Mouse (Mus musculus): ENCODE results near the gene Upp2. TPM values are rescaled to one million over a fixed set of nuclear protein-coding genes. Genes with fewer than 3 reads are reported as not detected.

Gene Upp2
- polyA plus RNA-seq, 1 experiment from 2014 or later = 9.0 TPM

DNA sequence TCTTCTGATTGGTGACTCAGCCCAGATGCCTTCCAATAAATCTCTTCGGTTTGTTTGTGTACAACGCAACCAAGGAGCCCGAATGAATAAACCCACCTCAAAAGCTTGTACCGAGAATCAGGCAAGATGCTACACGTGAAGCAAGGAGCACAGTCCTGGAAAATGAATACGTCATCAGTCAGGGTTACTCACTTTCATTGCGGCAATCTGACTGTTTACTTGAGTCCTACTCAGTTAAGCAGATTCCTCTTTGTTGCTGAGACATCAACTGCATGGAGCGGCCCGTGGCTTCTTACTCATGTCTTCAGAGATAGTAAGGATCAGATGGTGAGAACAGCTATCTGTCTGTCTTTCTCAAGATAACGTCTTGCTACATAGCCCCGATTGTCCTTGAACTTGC lies 66.7 kb downstream of the Upp2 start:
- Histone ChIP-seq H3K9ac (ENCODE audit: low read length) (no peak overlapping the region), H3K4me1 (replicated peaks; ENCODE audit: control insufficient read depth, insufficient read depth, low read length) (no peaks in the 10 kb centered on the region), H3K4me3 (ENCODE audit: low read depth, low read length) (no peak overlapping the region), H3K27ac (ENCODE audit: low read depth) (no peak overlapping the region), H3K4me2 (ENCODE audit: low read length) (no peak overlapping the region), H3K9me3 (ENCODE audit: control insufficient read depth, low read length) (no peaks in the 10 kb centered on the region), H3K27me3 (replicated peaks; ENCODE audit: control insufficient read depth, insufficient read depth, low read length) (no peaks in the 10 kb centered on the region), H3K36me3 (ENCODE audit: control insufficient read depth, insufficient read depth, low read length) (no peaks in the 10 kb centered on the region)
- WGBS = 86% methylated on average over 11 of the region's 11 CpGs
- no peak for DNase-seq (ENCODE audit: low spot score)
- no peak for ATAC-seq (replicated peaks; ENCODE audit: low FRiP score, low TSS enrichment, low read depth)

- Histone ChIP-seq H3K27me3 (replicated peaks; ENCODE audit: control insufficient read depth, insufficient read depth, low read length) (no peaks in the 10 kb centered on the region), H3K4me1 (replicated peaks; ENCODE audit: control insufficient read depth, insufficient read depth, low read length) (no peaks in the 10 kb centered on the region), H3K36me3 (ENCODE audit: control insufficient read depth, insufficient read depth, low read length) (no peaks in the 10 kb centered on the region), H3K9me3 (ENCODE audit: control insufficient read depth, low read length) (no peaks in the 10 kb centered on the region), H3K9ac (ENCODE audit: low read length) (no peak overlapping the region), H3K4me2 (ENCODE audit: low read length) (no peak overlapping the region), H3K4me3 (ENCODE audit: low read depth, low read length) (no peak overlapping the region), H3K27ac (ENCODE audit: low read depth) (no peak overlapping the region)
- ATAC-seq (replicated peaks; ENCODE audit: low FRiP score, low TSS enrichment, low read depth) (no peak), DNase-seq (ENCODE audit: low spot score) (no peak)
- WGBS = 68% methylated on average over 19 of the region's 19 CpGs
These were observed 74.9 kb downstream of the Upp2 start for GRCm38 (mm10) chr2:58641761-58642555.

GRCm38 (mm10) chr2:58645667-58646066 lies 78.6 kb downstream of the Upp2 start:
- Histone ChIP-seq H3K9me3 (ENCODE audit: control insufficient read depth, low read length) (no peaks in the 10 kb centered on the region), H3K4me3 (ENCODE audit: low read depth, low read length) (no peak overlapping the region), H3K27ac (ENCODE audit: low read depth) (no peak overlapping the region), H3K36me3 (ENCODE audit: control insufficient read depth, insufficient read depth, low read length) (no peaks in the 10 kb centered on the region), H3K27me3 (replicated peaks; ENCODE audit: control insufficient read depth, insufficient read depth, low read length) (no peaks in the 10 kb centered on the region), H3K9ac (ENCODE audit: low read length) (no peak overlapping the region), H3K4me2 (ENCODE audit: low read length) (no peak overlapping the region), H3K4me1 (replicated peaks; ENCODE audit: control insufficient read depth, insufficient read depth, low read length) (no peaks in the 10 kb centered on the region)
- WGBS = 94% methylated on average over 6 of the region's 6 CpGs
- DNase-seq (ENCODE audit: low spot score) (no peak), ATAC-seq (replicated peaks; ENCODE audit: low FRiP score, low TSS enrichment, low read depth) (no peak)

GRCm38 (mm10) chr2:58655169-58655568 lies 88.1 kb downstream of the Upp2 start:
- DNase-seq (ENCODE audit: low spot score) (no peak), ATAC-seq (replicated peaks; ENCODE audit: low FRiP score, low TSS enrichment, low read depth) (no peak)
- 87% methylated on average over 6 of the region's 6 CpGs for WGBS
- Histone ChIP-seq H3K9ac (ENCODE audit: low read length) (no peak overlapping the region), H3K4me1 (replicated peaks; ENCODE audit: control insufficient read depth, insufficient read depth, low read length) (no peaks in the 10 kb centered on the region), H3K9me3 (ENCODE audit: control insufficient read depth, low read length) (no peaks in the 10 kb centered on the region), H3K36me3 (ENCODE audit: control insufficient read depth, insufficient read depth, low read length) (no peaks in the 10 kb centered on the region), H3K27me3 (replicated peaks; ENCODE audit: control insufficient read depth, insufficient read depth, low read length) (no peaks in the 10 kb centered on the region), H3K27ac (ENCODE audit: low read depth) (no peak overlapping the region), H3K4me2 (ENCODE audit: low read length) (no peak overlapping the region), H3K4me3 (ENCODE audit: low read depth, low read length) (no peak overlapping the region)

DNA sequence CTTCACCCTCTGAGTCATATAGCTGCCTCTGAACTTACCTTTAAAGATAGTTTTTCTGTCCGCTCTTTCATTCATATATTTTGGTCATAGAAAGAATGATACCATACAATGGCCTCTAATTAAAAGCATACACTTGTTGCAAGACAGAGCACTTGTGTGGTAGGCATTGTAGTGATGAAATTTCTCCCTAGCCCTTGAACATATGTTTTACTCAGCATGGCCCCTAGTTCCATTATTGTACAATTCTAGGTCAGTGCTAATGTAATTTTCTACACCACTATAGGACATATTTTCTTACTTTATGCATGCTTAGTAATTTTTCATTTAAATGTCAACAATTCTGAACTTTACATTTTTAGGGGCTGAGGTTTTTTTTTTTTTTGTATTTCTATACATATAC lies 89.9 kb downstream of the Upp2 start:
- Histone ChIP-seq H3K27me3 (replicated peaks; ENCODE audit: control insufficient read depth, insufficient read depth, low read length) (no peaks in the 10 kb centered on the region), H3K4me1 (replicated peaks; ENCODE audit: control insufficient read depth, insufficient read depth, low read length) (no peaks in the 10 kb centered on the region), H3K27ac (ENCODE audit: low read depth) (no peak overlapping the region), H3K9ac (ENCODE audit: low read length) (no peak overlapping the region), H3K36me3 (ENCODE audit: control insufficient read depth, insufficient read depth, low read length) (no peaks in the 10 kb centered on the region), H3K4me3 (ENCODE audit: low read depth, low read length) (no peak overlapping the region), H3K4me2 (ENCODE audit: low read length) (no peak overlapping the region), H3K9me3 (ENCODE audit: control insufficient read depth, low read length) (no peaks in the 10 kb centered on the region)
- no peak for DNase-seq (ENCODE audit: low spot score)
- WGBS = 89% methylated on average over 1 of the region's 1 CpGs
- ATAC-seq (replicated peaks; ENCODE audit: low FRiP score, low TSS enrichment, low read depth) = no peak

GRCm38 (mm10) chr2:58657855-58658254 lies 90.8 kb downstream of the Upp2 start:
- no peak for DNase-seq (ENCODE audit: low spot score)
- 92% methylated on average over 10 of the region's 10 CpGs for WGBS
- H3K36me3 ChIP-seq (ENCODE audit: control insufficient read depth, insufficient read depth, low read length) = no peaks in the 10 kb centered on the region

GRCm38 (mm10) chr2:58660591-58660990 lies 93.5 kb downstream of the Upp2 start:
- WGBS = 77% methylated on average over 13 of the region's 13 CpGs
- no peaks in the 10 kb centered on the region for H3K9me3 ChIP-seq (ENCODE audit: control insufficient read depth, low read length)
- no peak overlapping the region for H3K27ac ChIP-seq (ENCODE audit: low read depth)
- DNase-seq (ENCODE audit: low spot score) = no peak
- H3K4me1 ChIP-seq (replicated peaks; ENCODE audit: control insufficient read depth, insufficient read depth, low read length) = no peaks in the 10 kb centered on the region
- no peaks in the 10 kb centered on the region for H3K27me3 ChIP-seq (replicated peaks; ENCODE audit: control insufficient read depth, insufficient read depth, low read length)
- no peak for ATAC-seq (replicated peaks; ENCODE audit: low FRiP score, low TSS enrichment, low read depth)
- H3K4me2 ChIP-seq (ENCODE audit: low read length) = no peak overlapping the region
- H3K9ac ChIP-seq (ENCODE audit: low read length) = no peak overlapping the region
- no peak overlapping the region for H3K4me3 ChIP-seq (ENCODE audit: low read depth, low read length)
- no peaks in the 10 kb centered on the region for H3K36me3 ChIP-seq (ENCODE audit: control insufficient read depth, insufficient read depth, low read length)

More at GRCm38 (mm10) chr2:58657855-58658254, 90.8 kb downstream of the Upp2 start:
- Histone ChIP-seq H3K9me3 (ENCODE audit: control insufficient read depth, low read length) (no peaks in the 10 kb centered on the region), H3K27ac (ENCODE audit: low read depth) (no peak overlapping the region), H3K9ac (ENCODE audit: low read length) (no peak overlapping the region), H3K27me3 (replicated peaks; ENCODE audit: control insufficient read depth, insufficient read depth, low read length) (no peaks in the 10 kb centered on the region), H3K4me1 (replicated peaks; ENCODE audit: control insufficient read depth, insufficient read depth, low read length) (no peaks in the 10 kb centered on the region), H3K4me3 (ENCODE audit: low read depth, low read length) (no peak overlapping the region), H3K4me2 (ENCODE audit: low read length) (no peak overlapping the region)
- no peak for ATAC-seq (replicated peaks; ENCODE audit: low FRiP score, low TSS enrichment, low read depth)

GRCm38 (mm10) chr2:58661116-58661515 lies 94.0 kb downstream of the Upp2 start:
- Histone ChIP-seq H3K4me1 (replicated peaks; ENCODE audit: control insufficient read depth, insufficient read depth, low read length) (no peaks in the 10 kb centered on the region), H3K36me3 (ENCODE audit: control insufficient read depth, insufficient read depth, low read length) (no peaks in the 10 kb centered on the region), H3K9ac (ENCODE audit: low read length) (no peak overlapping the region), H3K27me3 (replicated peaks; ENCODE audit: control insufficient read depth, insufficient read depth, low read length) (no peaks in the 10 kb centered on the region), H3K4me2 (ENCODE audit: low read length) (no peak overlapping the region), H3K9me3 (ENCODE audit: control insufficient read depth, low read length) (no peaks in the 10 kb centered on the region), H3K27ac (ENCODE audit: low read depth) (no peak overlapping the region), H3K4me3 (ENCODE audit: low read depth, low read length) (no peak overlapping the region)
- DNase-seq (ENCODE audit: low spot score) = no peak
- 75% methylated on average over 5 of the region's 5 CpGs for WGBS
- ATAC-seq (replicated peaks; ENCODE audit: low FRiP score, low TSS enrichment, low read depth) = no peak

DNA sequence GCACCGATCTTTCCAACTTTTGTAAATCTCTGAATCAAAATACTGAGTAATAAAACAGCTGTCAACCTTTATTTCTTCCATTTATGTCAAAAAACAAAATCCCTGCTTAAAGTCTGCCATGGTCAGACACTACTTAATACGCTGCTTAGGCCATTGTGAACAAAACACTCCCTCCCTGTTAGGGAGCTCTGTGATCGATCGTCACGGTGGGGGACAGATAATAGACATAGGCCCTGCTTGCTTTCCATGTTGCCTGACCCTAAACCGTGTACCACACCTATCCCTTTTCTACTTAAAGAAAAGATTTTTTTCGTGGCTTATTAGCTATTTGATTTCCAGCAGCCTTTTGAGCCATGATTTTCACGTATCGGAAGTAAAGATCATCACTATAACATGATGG lies 95.6 kb downstream of the Upp2 start:
- WGBS = 88% methylated on average over 9 of the region's 9 CpGs
- Histone ChIP-seq H3K9ac (ENCODE audit: low read length) (no peak overlapping the region), H3K4me2 (ENCODE audit: low read length) (no peak overlapping the region), H3K27ac (ENCODE audit: low read depth) (no peak overlapping the region), H3K4me1 (replicated peaks; ENCODE audit: control insufficient read depth, insufficient read depth, low read length) (no peaks in the 10 kb centered on the region), H3K4me3 (ENCODE audit: low read depth, low read length) (no peak overlapping the region), H3K9me3 (ENCODE audit: control insufficient read depth, low read length) (no peaks in the 10 kb centered on the region), H3K36me3 (ENCODE audit: control insufficient read depth, insufficient read depth, low read length) (no peaks in the 10 kb centered on the region), H3K27me3 (replicated peaks; ENCODE audit: control insufficient read depth, insufficient read depth, low read length) (no peaks in the 10 kb centered on the region)
- ATAC-seq (replicated peaks; ENCODE audit: low FRiP score, low TSS enrichment, low read depth) = no peak
- DNase-seq (ENCODE audit: low spot score) = peak; percentile 7
